Mouse (Mus musculus): ENCODE data around the gene Dchs1.

- TF ChIP-seq POLR2A (IDR thresholded peaks at IDR 0.05; ENCODE audit: insufficient read length, low read depth): no peak
- TF ChIP-seq E2F4 (IDR thresholded peaks at IDR 0.05; ENCODE audit: insufficient read depth): no peak
- no peak for TF ChIP-seq REST (IDR thresholded peaks at IDR 0.05; ENCODE audit: insufficient read depth, insufficient read length)
Observed at GRCm38 (mm10) chr7:105769959-105770358, 17.5 kb downstream of the Dchs1 start.

Data from myocyte (in vitro differentiated cells).